Mouse (Mus musculus) stomach, postnatal 0 days (tissue): ENCODE measurements around the gene Armcx4.

ENCODE experiments used
- CTCF ChIP-seq: IDR thresholded peaks from 2 replicates; pipeline ENCODE4 v1.5.1; 2016; ENCODE audit warnings: antibody characterized with exemption, low read depth, mild to moderate bottlenecking, moderate library complexity
- EP300 ChIP-seq: optimal IDR thresholded peaks from 2 replicates; pipeline ENCODE3; 2016; ENCODE audit warnings: antibody characterized with exemption

GRCm38 (mm10) chrX:134689676-134690075 is 3.4 kb downstream of the Armcx4 start:
- TF ChIP-seq CTCF (no peak), EP300 (no peak)
